Mouse (Mus musculus) liver (tissue): ENCODE measurements around the gene Veph1.
A peak's percentile ranks its signal among the peaks of the same experiment; 100 is the strongest.

Source experiments
- DNase-seq: peaks from one replicate; pipeline ENCODE4 v3.0.0-alpha.2; 2020; ENCODE audit warnings: mixed read lengths

The Veph1 gene

GRCm38 (mm10) chr3:66091746-66092145, 204.9 kb downstream of the Veph1 start:
- no peak for DNase-seq

- DNase-seq: no peak
These were observed 209.0 kb downstream of the Veph1 start for GRCm38 (mm10) chr3:66087608-66088007.

GRCm38 (mm10) chr3:66083856-66084255, 212.8 kb downstream of the Veph1 start:
- no peak for DNase-seq

- no peak for DNase-seq
These were observed 213.2 kb downstream of the Veph1 start for GRCm38 (mm10) chr3:66083407-66083806.

GRCm38 (mm10) chr3:66082975-66083374, 213.7 kb downstream of the Veph1 start:
- DNase-seq: no peak

GRCm38 (mm10) chr3:66081363-66081736, 215.3 kb downstream of the Veph1 start:
- no peak for DNase-seq

- no peak for DNase-seq
These were observed 215.8 kb downstream of the Veph1 start for GRCm38 (mm10) chr3:66080631-66081362.

- no peak for DNase-seq
These were observed 216.8 kb downstream of the Veph1 start for GRCm38 (mm10) chr3:66079886-66080285.

- peak; percentile 22 for DNase-seq
These were observed 217.6 kb downstream of the Veph1 start for GRCm38 (mm10) chr3:66078898-66079537.

- DNase-seq: no peak
These were observed 218.5 kb downstream of the Veph1 start for GRCm38 (mm10) chr3:66078026-66078721.

- DNase-seq: no peak
These were observed 226.4 kb downstream of the Veph1 start for GRCm38 (mm10) chr3:66070274-66070673.

- DNase-seq: no peak
These were observed 232.8 kb downstream of the Veph1 start for GRCm38 (mm10) chr3:66063881-66064280.

- no peak for DNase-seq
These were observed 239.7 kb downstream of the Veph1 start for GRCm38 (mm10) chr3:66056912-66057311.

GRCm38 (mm10) chr3:66055652-66056051, 241.0 kb downstream of the Veph1 start:
- no peak for DNase-seq

- DNase-seq: no peak
These were observed 246.3 kb downstream of the Veph1 start for GRCm38 (mm10) chr3:66050092-66050886.

GRCm38 (mm10) chr3:66040857-66041494, 255.7 kb downstream of the Veph1 start:
- no peak for DNase-seq

- no peak for DNase-seq
These were observed 261.4 kb downstream of the Veph1 start for GRCm38 (mm10) chr3:66035226-66035625.

- no peak for DNase-seq
These were observed 263.3 kb downstream of the Veph1 start for GRCm38 (mm10) chr3:66033346-66033745.

GRCm38 (mm10) chr3:66025454-66025853, 271.2 kb downstream of the Veph1 start:
- DNase-seq: no peak

GRCm38 (mm10) chr3:66024220-66024792, 272.3 kb downstream of the Veph1 start:
- DNase-seq: no peak

GRCm38 (mm10) chr3:66019171-66019570, 277.5 kb downstream of the Veph1 start:
- no peak for DNase-seq
